8 mouse cellular contexts compared by ENCODE assay signal in genomic region chr16:21644066-21644561, GRCm38 (mm10). TPM values are rescaled to one million over a fixed set of nuclear protein-coding genes. Genes with fewer than 3 reads are reported as not detected.
DNase-seq lines count a peak whose midpoint lies in the region; ATAC-seq lines count a peak whose summit lies in the region.

No protein-coding gene starts in this region.

- peak; percentile 31; the same call in 1 of the 2 replicates for ATAC-seq in hindbrain, embryonic 16.5 days
- peak; percentile 70 for ATAC-seq in limb, embryonic 13.5 days (ENCODE audit: low FRiP score, low read depth)
- peak; percentile 44 for ATAC-seq in midbrain, embryonic 15.5 days (replicated peaks)
- ATAC-seq in erythroblast, adult 5-6 weeks (replicated peaks; ENCODE audit: low FRiP score, poor library complexity, severe bottlenecking), result no peak

- whole genome bisulfite sequencing in hindbrain, embryonic 16.5 days, result 53% methylated on average over 17 of the region's 17 CpGs
- 30% methylated on average over 17 of the region's 17 CpGs for WGBS in limb, embryonic 13.5 days
- 43% methylated on average over 17 of the region's 17 CpGs for WGBS in midbrain, embryonic 15.5 days

- peak; percentile 22 to 59 for DNase-seq in urinary bladder, adult 18-20 months (ENCODE audit: low spot score in 2 of 2)
- no peak for DNase-seq in urinary bladder, postnatal 10 days (ENCODE audit: low spot score)
- DNase-seq in gastrocnemius, adult 8-10 months (ENCODE audit: low spot score in 2 of 2), result peak; percentile 32 to 68
- DNase-seq in urinary bladder, postnatal 36 days (ENCODE audit: low spot score in 2 of 2), result peak; percentile 44 to 65

- no peaks in the 10 kb centered on the region for H3K9me3 ChIP-seq in hindbrain, embryonic 16.5 days (ENCODE audit: control insufficient read depth, low read length)
- no peaks in the 10 kb centered on the region for H3K9me3 ChIP-seq in limb, embryonic 13.5 days
- H3K9me3 ChIP-seq in midbrain, embryonic 15.5 days, result no peaks in the 10 kb centered on the region

- no peak overlapping the region for H3K4me2 ChIP-seq in hindbrain, embryonic 16.5 days (ENCODE audit: low read length)
- peak overlapping the region; percentile 38; the same call in 1 of the 2 replicates for H3K4me2 ChIP-seq in limb, embryonic 13.5 days (replicated peaks)
- H3K4me2 ChIP-seq in midbrain, embryonic 15.5 days, result no peak overlapping the region

- no peaks in the 10 kb centered on the region for H3K36me3 ChIP-seq in hindbrain, embryonic 16.5 days (ENCODE audit: control insufficient read depth, insufficient read depth, low read length)
- peaks cover 4% of the 10 kb centered on the region; the same call in 1 of the 2 replicates for H3K36me3 ChIP-seq in limb, embryonic 13.5 days
- H3K36me3 ChIP-seq in midbrain, embryonic 15.5 days (replicated peaks), result no peaks in the 10 kb centered on the region

- peak overlapping the region; percentile 33 for H3K9ac ChIP-seq in hindbrain, embryonic 16.5 days (ENCODE audit: low read depth, low read length)
- peak overlapping the region; percentile 39 for H3K9ac ChIP-seq in limb, embryonic 13.5 days
- H3K9ac ChIP-seq in midbrain, embryonic 15.5 days, result no peak overlapping the region

- H3K4me3 ChIP-seq in hindbrain, embryonic 16.5 days (ENCODE audit: low read length), result no peak overlapping the region
- 0 out of 2 replicates have a peak overlapping the region, but pooled peaks have one; percentile 14 for H3K4me3 ChIP-seq in limb, embryonic 13.5 days
- no peak overlapping the region for H3K4me3 ChIP-seq in midbrain, embryonic 15.5 days

- H3K4me1 ChIP-seq in hindbrain, embryonic 16.5 days (ENCODE audit: control insufficient read depth, insufficient read depth, low read depth, low read length), result peaks cover 8% of the 10 kb centered on the region
- H3K4me1 ChIP-seq in limb, embryonic 13.5 days, result peaks cover 13% of the 10 kb centered on the region
- peaks cover 4% of the 10 kb centered on the region; the same call in 1 of the 2 replicates for H3K4me1 ChIP-seq in midbrain, embryonic 15.5 days

- no peaks in the 10 kb centered on the region for H3K27me3 ChIP-seq in hindbrain, embryonic 16.5 days (replicated peaks; ENCODE audit: control insufficient read depth, insufficient read depth, low read length)
- no peaks in the 10 kb centered on the region for H3K27me3 ChIP-seq in limb, embryonic 13.5 days
- H3K27me3 ChIP-seq in midbrain, embryonic 15.5 days (replicated peaks), result no peaks in the 10 kb centered on the region

- H3K27ac ChIP-seq in hindbrain, embryonic 16.5 days (ENCODE audit: low read depth, low read length), result peak overlapping the region; percentile 49
- H3K27ac ChIP-seq in limb, embryonic 13.5 days, result peak overlapping the region; percentile 81
- H3K27ac ChIP-seq in midbrain, embryonic 15.5 days, result 0 out of 2 replicates have a peak overlapping the region, but pooled peaks have one; percentile 32

RNA-seq across cellular contexts. Expression of gene 2510009E07Rik, which starts 50.4 kb away (rescaled TPM):
- 10 to 100 TPM; 21.4 to 32.1 (median 26.3) TPM for total RNA-seq in gastrocnemius, adult 8-10 months (2022)
- 42.6 and 47.6 TPM in 2 replicates for polyA plus RNA-seq in hindbrain, embryonic 16.5 days (2015; fragmentation: Nextera tagmentation; extraction: Ambion mirVana)
- polyA plus RNA-seq in limb, embryonic 13.5 days (2015; fragmentation: Nextera tagmentation; extraction: Ambion mirVana), result 24.9 and 26.3 TPM in 2 replicates
- polyA plus RNA-seq in midbrain, embryonic 15.5 days (2015; fragmentation: Nextera tagmentation; extraction: Ambion mirVana), result 60.1 and 61.7 TPM in 2 replicates
- 0.63 and 1.3 TPM in 2 replicates for total RNA-seq in erythroblast, adult 5-6 weeks (2015; ENCODE audit: low replicate concordance)
- total RNA-seq in erythroblast, adult 5-6 weeks (2017; ENCODE audit: low replicate concordance), result 0.56 and 1.1 TPM in 2 replicates
